Mouse (Mus musculus): ENCODE measurements around the gene Mars.

DNA sequence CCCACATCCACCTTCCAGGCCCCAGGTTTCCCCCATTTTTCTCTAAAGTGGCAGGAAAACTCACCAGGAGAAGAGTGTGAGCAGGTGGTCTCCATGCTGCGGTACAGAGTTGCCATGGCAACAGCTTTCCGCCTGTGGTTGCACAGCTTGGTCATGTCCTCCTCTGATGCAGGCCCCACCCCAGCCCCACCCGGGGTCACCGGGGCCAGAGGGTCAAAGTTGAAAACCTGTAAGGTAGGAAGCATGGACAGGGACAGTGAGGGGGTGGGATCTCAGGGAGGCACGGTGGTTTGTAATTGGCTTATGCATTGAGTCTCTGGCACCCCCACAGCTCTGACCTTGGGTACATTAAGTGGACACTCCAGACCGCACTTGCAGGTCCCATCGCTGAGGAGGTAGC lies 24.9 kb downstream of the Mars start:
- TF ChIP-seq ETS1 (IDR thresholded peaks at IDR 0.05; ENCODE audit: low read depth, low read length) (no peak), USF1 (IDR thresholded peaks at IDR 0.05; ENCODE audit: low read depth, low read length) (no peak), TCF12 (IDR thresholded peaks at IDR 0.05; ENCODE audit: low read depth, low read length) (no peak)
